Mouse (Mus musculus): ENCODE data around the gene Kyat1. TPM values are rescaled to one million over a fixed set of nuclear protein-coding genes. Genes with fewer than 3 reads are reported as not detected.
"Not testable (repeated sequence)": the region's sequence is repeated elsewhere in the genome, so short reads cannot be mapped to it uniquely, and the experiment has no call there.

Kyat1 gene
- polyA plus RNA-seq, 1 experiment from 2014 or later: 12.8 TPM

DNA sequence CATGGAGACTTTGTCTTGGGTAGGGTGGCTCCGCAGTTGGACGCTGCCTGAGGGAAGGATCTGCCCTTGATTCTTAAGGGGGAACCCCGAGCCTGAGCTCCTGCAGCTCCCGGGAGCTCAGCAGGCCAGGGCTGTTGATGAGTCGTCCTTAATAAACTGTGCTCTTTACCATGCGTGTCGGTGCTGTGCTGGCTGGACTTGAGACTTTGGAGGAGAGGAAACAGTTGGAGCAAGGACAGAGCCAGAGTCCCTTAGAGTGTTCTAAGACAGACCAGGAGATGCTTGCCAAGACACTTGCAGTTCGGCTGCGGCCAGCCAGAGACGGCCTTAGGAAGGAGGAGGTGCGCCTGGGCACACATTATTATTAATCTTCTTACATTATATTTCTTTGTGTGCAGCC is 53.8 kb downstream of the Kyat1 start:
- no peak overlapping the region for H3K27ac ChIP-seq
- H3K9me3 ChIP-seq: no peaks in the 10 kb centered on the region
- DNase-seq (ENCODE audit: low spot score): no peak
- no peaks in the 10 kb centered on the region for H3K27me3 ChIP-seq (ENCODE audit: insufficient read depth, poor library complexity, severe bottlenecking)
- peaks cover 51% of the 10 kb centered on the region for H3K36me3 ChIP-seq
- H3K4me3 ChIP-seq: no peak overlapping the region
- 87% methylated on average over 11 of the region's 11 CpGs for WGBS
- no peaks in the 10 kb centered on the region for H3K4me1 ChIP-seq

DNA sequence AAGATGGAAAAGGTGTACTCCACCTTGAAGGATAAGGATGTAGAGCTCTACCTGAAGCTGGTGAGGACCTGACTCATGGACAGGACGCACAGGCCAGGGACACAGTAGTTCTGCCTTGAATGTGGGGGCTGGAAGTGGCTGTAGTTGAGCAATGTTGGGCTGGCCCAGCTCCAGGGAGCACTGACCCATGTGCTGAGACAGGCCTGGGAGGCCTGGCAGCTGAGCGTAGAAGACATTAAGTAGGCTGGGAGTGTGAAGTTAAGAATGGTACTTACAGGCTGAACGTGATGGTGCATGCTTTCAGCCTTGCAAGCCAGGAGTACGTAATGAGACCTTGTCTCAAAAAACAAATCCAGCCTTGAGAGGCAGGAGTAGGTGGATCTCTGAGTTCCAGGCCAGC is 58.2 kb downstream of the Kyat1 start:
- no peak for DNase-seq (ENCODE audit: low spot score)
- H3K27ac ChIP-seq: no peak overlapping the region
- no peak overlapping the region for H3K4me3 ChIP-seq
- no peaks in the 10 kb centered on the region for H3K4me1 ChIP-seq
- WGBS: 91% methylated on average over 4 of the region's 4 CpGs
- no peaks in the 10 kb centered on the region for H3K27me3 ChIP-seq (ENCODE audit: insufficient read depth, poor library complexity, severe bottlenecking)
- H3K36me3 ChIP-seq: peaks cover 90% of the 10 kb centered on the region
- H3K9me3 ChIP-seq: no peaks in the 10 kb centered on the region

DNA sequence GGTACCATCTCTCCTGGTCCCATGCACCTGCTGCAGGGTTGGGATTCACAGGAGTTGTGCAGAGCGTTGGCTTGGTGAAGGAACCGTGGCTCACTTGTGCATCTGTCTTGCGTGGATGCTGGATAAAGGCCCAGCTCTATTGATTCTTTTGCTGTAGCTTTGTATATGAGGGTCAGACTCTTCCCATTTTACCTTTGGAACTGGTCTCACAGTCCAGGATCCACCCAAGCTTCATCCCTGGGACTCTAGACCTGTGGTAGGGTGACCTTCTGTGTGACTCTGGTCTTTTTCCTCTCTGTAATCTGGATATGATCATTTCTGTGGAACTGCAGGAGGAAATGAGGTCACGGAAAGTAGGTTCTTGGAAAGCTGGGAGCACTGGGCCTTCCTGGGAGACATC is 61.2 kb downstream of the Kyat1 start:
- DNase-seq (ENCODE audit: low spot score): no peak

DNA sequence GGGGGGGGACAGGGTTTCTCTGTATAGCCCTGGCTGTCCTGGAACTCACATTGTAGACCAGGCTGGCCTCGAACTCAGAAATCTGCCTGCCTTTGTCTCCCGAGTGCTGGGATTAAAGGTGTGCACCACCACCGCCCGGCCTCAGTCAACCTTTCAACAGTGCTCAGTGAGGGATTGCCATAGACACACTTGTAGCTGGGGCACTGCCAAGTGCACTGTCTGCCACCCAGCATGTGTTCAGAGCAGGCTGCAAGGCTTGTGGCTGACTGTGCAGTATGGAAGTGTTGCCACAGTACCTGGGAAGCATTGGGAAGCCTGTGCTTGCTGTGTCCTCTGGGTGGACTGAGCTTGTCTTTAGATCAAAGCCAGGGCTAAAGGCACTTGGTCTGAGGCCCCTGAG is 65.6 kb downstream of the Kyat1 start:
- WGBS: 90% methylated on average over 4 of the region's 4 CpGs
- H3K27ac ChIP-seq; H3K4me1 ChIP-seq; DNase-seq (ENCODE audit: low spot score); H3K27me3 ChIP-seq (ENCODE audit: insufficient read depth, poor library complexity, severe bottlenecking); H3K9me3 ChIP-seq; H3K4me3 ChIP-seq: not testable (repeated sequence)
- peaks cover 84% of the 10 kb centered on the region for H3K36me3 ChIP-seq

More for the DNA sequence above, 61.2 kb downstream of the Kyat1 start:
- Histone ChIP-seq H3K4me3 (no peak overlapping the region), H3K4me1 (no peaks in the 10 kb centered on the region), H3K27me3 (ENCODE audit: insufficient read depth, poor library complexity, severe bottlenecking) (no peaks in the 10 kb centered on the region), H3K9me3 (no peaks in the 10 kb centered on the region), H3K36me3 (peaks cover 90% of the 10 kb centered on the region), H3K27ac (no peak overlapping the region)
- WGBS: 93% methylated on average over 4 of the region's 4 CpGs

DNA sequence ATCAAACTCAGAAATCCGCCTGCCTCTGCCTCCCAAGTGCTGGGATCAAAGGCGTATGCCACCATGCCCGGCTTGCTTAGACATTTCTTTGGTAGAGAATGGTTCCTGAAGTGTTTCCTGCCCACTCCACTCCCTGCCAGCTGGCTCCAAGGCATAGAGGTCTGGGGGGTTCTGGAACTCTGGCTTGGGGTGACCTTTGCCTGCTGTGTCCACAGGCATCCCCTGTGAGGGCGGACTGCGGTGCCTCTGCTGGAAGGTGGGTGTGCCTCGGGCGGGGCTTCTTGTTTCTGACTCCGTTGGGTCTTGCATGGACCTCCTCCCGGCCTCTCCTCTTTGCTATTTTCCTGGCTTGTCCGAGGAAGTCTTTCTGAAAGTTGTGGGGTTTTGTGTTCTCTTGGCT is 69.2 kb downstream of the Kyat1 start:
- H3K27ac ChIP-seq: no peak overlapping the region
- 81% methylated on average over 10 of the region's 10 CpGs for WGBS
- DNase-seq (ENCODE audit: low spot score): no peak
- H3K36me3 ChIP-seq: peaks cover 48% of the 10 kb centered on the region
- peaks cover 24% of the 10 kb centered on the region for H3K4me1 ChIP-seq
- H3K27me3 ChIP-seq (ENCODE audit: insufficient read depth, poor library complexity, severe bottlenecking): no peaks in the 10 kb centered on the region
- no peaks in the 10 kb centered on the region for H3K9me3 ChIP-seq
- H3K4me3 ChIP-seq: no peak overlapping the region

Other genes with a start within 250 kb of the Kyat1 start
- 103 and 116 TPM in 2 replicates for gene Sptan1, start 240.3 kb downstream of the Kyat1 start, polyA plus RNA-seq (2016; fragmentation: Nextera tagmentation; extraction: Ambion mirVana)
- 17.7 and 22.3 TPM in 2 replicates for gene Wdr34, start 157.0 kb downstream of the Kyat1 start, polyA plus RNA-seq (2016; fragmentation: Nextera tagmentation; extraction: Ambion mirVana)
- 341 and 570 TPM in 2 replicates for gene Set, start 148.5 kb downstream of the Kyat1 start, polyA plus RNA-seq (2016; fragmentation: Nextera tagmentation; extraction: Ambion mirVana)
- 13.8 and 17.7 TPM in 2 replicates for gene Pkn3, start 128.2 kb downstream of the Kyat1 start, polyA plus RNA-seq (2016; fragmentation: Nextera tagmentation; extraction: Ambion mirVana)
- 65.5 and 66.2 TPM in 2 replicates for gene Zdhhc12, start 112.2 kb downstream of the Kyat1 start, polyA plus RNA-seq (2016; fragmentation: Nextera tagmentation; extraction: Ambion mirVana)
- 5.9 and 7.2 TPM in 2 replicates for gene Zer1, start 81.3 kb downstream of the Kyat1 start, polyA plus RNA-seq (2016; fragmentation: Nextera tagmentation; extraction: Ambion mirVana)
- 3.9 and 6.8 TPM in 2 replicates for gene Tbc1d13, start 72.1 kb downstream of the Kyat1 start, polyA plus RNA-seq (2016; fragmentation: Nextera tagmentation; extraction: Ambion mirVana)
- 31.3 and 32.5 TPM in 2 replicates for gene Endog, start 34.4 kb downstream of the Kyat1 start, polyA plus RNA-seq (2016; fragmentation: Nextera tagmentation; extraction: Ambion mirVana)
- gene Spout1, start 27.4 kb downstream of the Kyat1 start, polyA plus RNA-seq (2016; fragmentation: Nextera tagmentation; extraction: Ambion mirVana): 52.1 and 72.0 TPM in 2 replicates
- gene Lrrc8a, start 31.9 kb upstream of the Kyat1 start, polyA plus RNA-seq (2016; fragmentation: Nextera tagmentation; extraction: Ambion mirVana): 20.2 and 34.4 TPM in 2 replicates
- gene Gm28035, start 34.7 kb upstream of the Kyat1 start, polyA plus RNA-seq (2016; fragmentation: Nextera tagmentation; extraction: Ambion mirVana): 0.14 and 0.19 TPM in 2 replicates
- gene Phyhd1, start 60.4 kb upstream of the Kyat1 start, polyA plus RNA-seq (2016; fragmentation: Nextera tagmentation; extraction: Ambion mirVana): 4.4 and 5.2 TPM in 2 replicates
- not detected in 2 replicates for gene Gm28038, start 75.2 kb upstream of the Kyat1 start, polyA plus RNA-seq (2016; fragmentation: Nextera tagmentation; extraction: Ambion mirVana)
- 29.3 and 31.7 TPM in 2 replicates for gene Dolk, start 80.5 kb upstream of the Kyat1 start, polyA plus RNA-seq (2016; fragmentation: Nextera tagmentation; extraction: Ambion mirVana)
- 45.2 and 46.5 TPM in 2 replicates for gene Nup188, start 80.5 kb upstream of the Kyat1 start, polyA plus RNA-seq (2016; fragmentation: Nextera tagmentation; extraction: Ambion mirVana)
- 101 and 132 TPM in 2 replicates for gene Sh3glb2, start 153.5 kb upstream of the Kyat1 start, polyA plus RNA-seq (2016; fragmentation: Nextera tagmentation; extraction: Ambion mirVana)
- 28.2 and 35.1 TPM in 2 replicates for gene Miga2, start 158.4 kb upstream of the Kyat1 start, polyA plus RNA-seq (2016; fragmentation: Nextera tagmentation; extraction: Ambion mirVana)
- gene Dolpp1, start 186.4 kb upstream of the Kyat1 start, polyA plus RNA-seq (2016; fragmentation: Nextera tagmentation; extraction: Ambion mirVana): 29.9 and 36.1 TPM in 2 replicates
- 36.1 and 55.2 TPM in 2 replicates for gene Crat, start 210.0 kb upstream of the Kyat1 start, polyA plus RNA-seq (2016; fragmentation: Nextera tagmentation; extraction: Ambion mirVana)
- 129 and 140 TPM in 2 replicates for gene Ptpa, start 210.2 kb upstream of the Kyat1 start, polyA plus RNA-seq (2016; fragmentation: Nextera tagmentation; extraction: Ambion mirVana)